20 mouse cellular contexts compared by ENCODE assay signal in genomic region chr13:102491370-102491769, GRCm38 (mm10).
DNase-seq lines count a peak whose midpoint lies in the region; ATAC-seq and TF ChIP-seq lines count a peak whose summit lies in the region.
"Had no signal": no experiment of that assay in that cellular context is flagged by ENCODE, and none has a peak within 500 bp of the region (broad histone marks: within the 10 kb centered on the region; RNA-seq: fewer than 3 reads in every experiment).

No protein-coding gene starts in this region.

- no peak for ATAC-seq in kidney, postnatal 0 days (replicated peaks; ENCODE audit: low FRiP score, low read depth)
- ATAC-seq in kidney, embryonic 14.5 days (ENCODE audit: low FRiP score, low TSS enrichment): no peak
- ATAC-seq in lung, embryonic 14.5 days (ENCODE audit: insufficient read depth): peak; percentile 49; the same call in 1 of the 2 replicates
- ATAC-seq: forebrain, embryonic 14.5 days had no signal

- H3K9ac ChIP-seq in kidney, postnatal 0 days (ENCODE audit: low read depth, low read length): no peak overlapping the region
- H3K9ac ChIP-seq in kidney, embryonic 14.5 days (ENCODE audit: low read depth, low read length): no peak overlapping the region
- H3K9ac ChIP-seq in lung, embryonic 14.5 days: no peak overlapping the region
- H3K9ac ChIP-seq: embryonic facial prominence, embryonic 15.5 days; hindbrain, embryonic 15.5 days had no signal

- DNase-seq in kidney, postnatal 0 days (ENCODE audit: low spot score): peak; percentile 24
- DNase-seq in lung, embryonic 14.5 days: peak; percentile 71
- no peak for DNase-seq in lung, postnatal 36 days
- DNase-seq in lung, postnatal 10 days: peak; percentile 13
- DNase-seq in lung, adult 18-20 months: no peak
- DNase-seq in spleen, postnatal 4 days (ENCODE audit: low spot score in 2 of 2): no peak
- DNase-seq: adrenal gland, adult 2 months; adrenal gland, postnatal 25 days; cerebellum, adult 18-20 months; cerebellum, adult 9-11 months; cerebellum, postnatal 36 days; gastrocnemius, adult 2 months; gastrocnemius, postnatal 25 days had no signal

- H3K4me2 ChIP-seq in kidney, postnatal 0 days (ENCODE audit: low read length): no peak overlapping the region
- no peak overlapping the region for H3K4me2 ChIP-seq in kidney, embryonic 14.5 days (replicated peaks; ENCODE audit: low read depth, low read length)
- no peak overlapping the region for H3K4me2 ChIP-seq in lung, embryonic 14.5 days
- H3K4me2 ChIP-seq: embryonic facial prominence, embryonic 15.5 days; hindbrain, embryonic 15.5 days had no signal

- TF ChIP-seq CTCF in kidney, postnatal 0 days (IDR thresholded peaks at IDR 0.05; ENCODE audit: low read depth): no peak
- no peak for TF ChIP-seq CTCF in lung, embryonic 14.5 days (IDR thresholded peaks at IDR 0.05; ENCODE audit: low read depth)

- H3K27me3 ChIP-seq in kidney, postnatal 0 days (ENCODE audit: insufficient read depth, low read length): no peaks in the 10 kb centered on the region
- no peaks in the 10 kb centered on the region for H3K27me3 ChIP-seq in kidney, embryonic 14.5 days (ENCODE audit: control insufficient read depth, insufficient read depth, low read length)
- no peaks in the 10 kb centered on the region for H3K27me3 ChIP-seq in lung, embryonic 14.5 days (ENCODE audit: insufficient read depth, low read length)
- H3K27me3 ChIP-seq: embryonic facial prominence, embryonic 15.5 days; hindbrain, embryonic 15.5 days had no signal

- H3K27ac ChIP-seq in kidney, postnatal 0 days: no peak overlapping the region
- H3K27ac ChIP-seq in kidney, embryonic 14.5 days (ENCODE audit: low read depth, low read length): no peak overlapping the region
- H3K27ac ChIP-seq in lung, embryonic 14.5 days (ENCODE audit: low read depth): no peak overlapping the region; the same call in 1 of the 2 replicates
- H3K27ac ChIP-seq: embryonic facial prominence, embryonic 15.5 days; forebrain, embryonic 10.5 days; gastrocnemius, adult 2 months; hindbrain, embryonic 10.5 days; hindbrain, embryonic 15.5 days had no signal

- no peaks in the 10 kb centered on the region for H3K36me3 ChIP-seq in kidney, postnatal 0 days (ENCODE audit: insufficient read depth, low read length)
- H3K36me3 ChIP-seq in kidney, embryonic 14.5 days (ENCODE audit: control insufficient read depth, insufficient read depth, low read length): no peaks in the 10 kb centered on the region
- no peaks in the 10 kb centered on the region for H3K36me3 ChIP-seq in lung, embryonic 14.5 days (ENCODE audit: insufficient read depth)
- H3K36me3 ChIP-seq: embryonic facial prominence, embryonic 15.5 days; forebrain, embryonic 10.5 days; hindbrain, embryonic 10.5 days; hindbrain, embryonic 15.5 days had no signal

- no peaks in the 10 kb centered on the region for H3K9me3 ChIP-seq in kidney, postnatal 0 days (replicated peaks; ENCODE audit: low read length)
- H3K9me3 ChIP-seq in kidney, embryonic 14.5 days (ENCODE audit: control insufficient read depth, low read length): no peaks in the 10 kb centered on the region
- H3K9me3 ChIP-seq in lung, embryonic 14.5 days (ENCODE audit: low read depth, low read length): no peaks in the 10 kb centered on the region
- H3K9me3 ChIP-seq: embryonic facial prominence, embryonic 15.5 days; hindbrain, embryonic 10.5 days; hindbrain, embryonic 15.5 days had no signal

- WGBS in kidney, postnatal 0 days: 38% methylated on average over 4 of the region's 4 CpGs
- WGBS in kidney, embryonic 14.5 days: 50% methylated on average over 4 of the region's 4 CpGs
- 37% methylated on average over 4 of the region's 4 CpGs for WGBS in lung, embryonic 14.5 days

- no peaks in the 10 kb centered on the region for H3K4me1 ChIP-seq in kidney, postnatal 0 days (replicated peaks; ENCODE audit: insufficient read depth, low read length)
- H3K4me1 ChIP-seq in kidney, embryonic 14.5 days (ENCODE audit: control insufficient read depth, insufficient read depth, low read length): no peaks in the 10 kb centered on the region
- no peaks in the 10 kb centered on the region for H3K4me1 ChIP-seq in lung, embryonic 14.5 days (ENCODE audit: insufficient read depth)
- H3K4me1 ChIP-seq: embryonic facial prominence, embryonic 15.5 days; hindbrain, embryonic 10.5 days; hindbrain, embryonic 15.5 days had no signal

- H3K4me3 ChIP-seq in kidney, postnatal 0 days (replicated peaks; ENCODE audit: low read depth, low read length): no peak overlapping the region
- no peak overlapping the region for H3K4me3 ChIP-seq in kidney, embryonic 14.5 days (ENCODE audit: low read length)
- H3K4me3 ChIP-seq in lung, embryonic 14.5 days (ENCODE audit: low read depth, low read length): no peak overlapping the region
- H3K4me3 ChIP-seq: embryonic facial prominence, embryonic 15.5 days; erythroblast, embryonic 14.5 days; forebrain, embryonic 10.5 days; gastrocnemius, adult 2 months; hindbrain, embryonic 10.5 days; hindbrain, embryonic 15.5 days had no signal

Comparison
In these comparisons a context has a peak if more than half of its experiments do, and no peak if none do; other contexts are left out.
1. DNase-seq: peak in kidney, postnatal 0 days (single experiment), lung, embryonic 14.5 days (single experiment) and lung, postnatal 10 days (single experiment); none in lung, postnatal 36 days (single experiment), lung, adult 18-20 months (0 of 2) and spleen, postnatal 4 days (0 of 2).